1 mouse cellular context compared by ENCODE assay signal in genomic region chr1:75399755-75400492, GRCm38 (mm10).
TF ChIP-seq lines count a peak whose summit lies in the region.

No protein-coding gene starts in this region.

TF ChIP-seq in CH12.LX, 34 proteins besides CTCF, POLR2A, EP300 and RAD21:
- TF ChIP-seq MXI1 (IDR thresholded peaks at IDR 0.05; ENCODE audit: low read depth, low read length): 0 out of 2 replicates have a peak, but pooled peaks have one; percentile 25
- TF ChIP-seq ZKSCAN1 (IDR thresholded peaks at IDR 0.05; ENCODE audit: borderline replicate concordance, low read depth, low read length): no peak
- TF ChIP-seq CHD2 (IDR thresholded peaks at IDR 0.05; ENCODE audit: low read length): peak; percentile 72
- TF ChIP-seq MYC (IDR thresholded peaks at IDR 0.05; ENCODE audit: low read depth, low read length): no peak
